Comparison of ENCODE assay signal across 10 mouse cellular contexts in the genomic region with DNA sequence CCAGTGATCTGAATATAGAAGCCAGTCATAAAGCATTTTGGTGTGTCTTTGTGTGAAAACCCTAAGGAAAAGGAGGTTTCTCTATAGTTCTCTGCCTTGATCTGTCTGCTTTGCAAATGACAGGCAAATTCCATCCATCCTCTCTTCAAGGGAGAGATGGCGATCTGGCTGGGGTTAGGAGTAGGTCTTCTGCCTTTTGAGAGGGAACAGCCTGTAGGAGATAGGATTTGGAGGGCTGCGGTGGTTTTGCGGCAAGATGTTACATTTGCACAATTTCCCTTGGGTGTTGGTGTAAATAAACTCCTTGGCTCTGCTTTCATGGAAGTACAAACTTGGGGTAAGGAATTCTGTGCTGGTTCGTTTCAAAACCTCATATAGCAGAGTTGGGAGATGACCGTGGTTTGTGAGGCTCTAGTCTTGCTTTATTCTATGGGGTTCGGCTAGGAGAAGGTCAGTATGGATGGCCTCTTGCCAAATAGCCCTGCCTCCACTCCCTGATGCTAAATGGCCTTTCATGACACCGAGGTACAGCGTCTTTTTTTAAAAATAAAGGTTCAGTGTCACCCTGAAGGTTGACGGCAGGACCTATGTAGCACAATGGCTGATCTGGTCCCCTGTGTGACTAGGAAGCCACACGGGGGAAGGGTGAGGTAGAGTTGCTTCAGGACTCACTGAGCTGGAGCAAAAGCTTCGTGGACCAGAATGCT.
DNase-seq lines count a peak whose midpoint lies in the region; ATAC-seq and TF ChIP-seq lines count a peak whose summit lies in the region.
"Had no signal": no experiment of that assay in that cellular context is flagged by ENCODE, and none has a peak within 500 bp of the region (broad histone marks: within the 10 kb centered on the region; RNA-seq: fewer than 3 reads in every experiment).

No protein-coding gene starts in this region.

- no peaks in the 10 kb centered on the region for H3K36me3 ChIP-seq in forebrain, embryonic 11.5 days (ENCODE audit: control insufficient read depth, insufficient read depth, low read length)
- no peaks in the 10 kb centered on the region for H3K36me3 ChIP-seq in forebrain, embryonic 10.5 days (replicated peaks)
- H3K36me3 ChIP-seq in forebrain, embryonic 16.5 days (ENCODE audit: control insufficient read depth, insufficient read depth): no peaks in the 10 kb centered on the region
- H3K36me3 ChIP-seq in midbrain, embryonic 15.5 days (replicated peaks): no peaks in the 10 kb centered on the region
- H3K36me3 ChIP-seq in heart, adult 2 months (ENCODE audit: control insufficient read depth, insufficient read depth, low read length): no peaks in the 10 kb centered on the region

- H3K9me3 ChIP-seq in forebrain, embryonic 11.5 days (ENCODE audit: control insufficient read depth, low read length): no peaks in the 10 kb centered on the region
- no peaks in the 10 kb centered on the region for H3K9me3 ChIP-seq in forebrain, embryonic 10.5 days
- H3K9me3 ChIP-seq in forebrain, embryonic 16.5 days (ENCODE audit: control insufficient read depth, low read length): no peaks in the 10 kb centered on the region
- no peaks in the 10 kb centered on the region for H3K9me3 ChIP-seq in midbrain, embryonic 15.5 days

- peak overlapping the region; percentile 48; the same call in 1 of the 2 replicates for H3K4me2 ChIP-seq in forebrain, embryonic 11.5 days (ENCODE audit: low read depth, low read length, severe bottlenecking)
- peak overlapping the region; percentile 53 for H3K4me2 ChIP-seq in forebrain, embryonic 16.5 days (ENCODE audit: low read length)
- H3K4me2 ChIP-seq in midbrain, embryonic 15.5 days: peak overlapping the region; percentile 52
- H3K4me2 ChIP-seq: lung, embryonic 14.5 days had no signal

- TF ChIP-seq CTCF in heart, adult 2 months (IDR thresholded peaks at IDR 0.05): no peak

- TF ChIP-seq POLR2A in heart, adult 2 months (IDR thresholded peaks at IDR 0.05; ENCODE audit: insufficient read depth, low read depth, low read length): no peak

- intact Hi-C loops in heart, adult 2 months (cut with DNase I): no loop called here

- 84% methylated on average over 11 of the region's 11 CpGs for WGBS in forebrain, embryonic 11.5 days
- 86% methylated on average over 11 of the region's 11 CpGs for WGBS in forebrain, embryonic 10.5 days
- 65% methylated on average over 11 of the region's 11 CpGs for WGBS in forebrain, embryonic 16.5 days
- WGBS in midbrain, embryonic 15.5 days: 60% methylated on average over 11 of the region's 11 CpGs
- 75% methylated on average over 11 of the region's 11 CpGs for WGBS in heart, adult 2 months

- H3K79me2 ChIP-seq in heart, adult 2 months (replicated peaks; ENCODE audit: control insufficient read depth, insufficient read depth, low read length): no peaks in the 10 kb centered on the region

- no peak for DNase-seq in forebrain, embryonic 11.5 days (ENCODE audit: low spot score)
- no peak for DNase-seq in forebrain, embryonic 10.5 days (ENCODE audit: extremely low spot score, low spot score)
- peak; percentile 68 to 74 for DNase-seq in cerebellum, postnatal 10 days
- no peak for DNase-seq in liver
- no peak for DNase-seq in heart, adult 2 months
- no peak for DNase-seq in gastrocnemius, postnatal 10 days
- DNase-seq: lung, embryonic 14.5 days; thymus, adult 2 months had no signal

- ATAC-seq in forebrain, embryonic 11.5 days (replicated peaks; ENCODE audit: low FRiP score): no peak
- no peak for ATAC-seq in forebrain, embryonic 16.5 days
- no peak for ATAC-seq in midbrain, embryonic 15.5 days (replicated peaks)

- H3K4me1 ChIP-seq in forebrain, embryonic 11.5 days (replicated peaks; ENCODE audit: control insufficient read depth, insufficient read depth, low read length): peaks cover 5% of the 10 kb centered on the region
- peaks cover 29% of the 10 kb centered on the region for H3K4me1 ChIP-seq in forebrain, embryonic 10.5 days
- H3K4me1 ChIP-seq in forebrain, embryonic 16.5 days (replicated peaks; ENCODE audit: control insufficient read depth, insufficient read depth, low read length): peaks cover 45% of the 10 kb centered on the region
- H3K4me1 ChIP-seq in midbrain, embryonic 15.5 days: peaks cover 80% of the 10 kb centered on the region
- no peaks in the 10 kb centered on the region; the same call in 1 of the 2 replicates for H3K4me1 ChIP-seq in heart, adult 2 months (ENCODE audit: control insufficient read depth, insufficient read depth, low read length)

- no peak for TF ChIP-seq EP300 in heart, adult 2 months (IDR thresholded peaks at IDR 0.05; ENCODE audit: insufficient read depth, low read depth, low read length)

- 0 out of 2 replicates have a peak overlapping the region, but pooled peaks have one; percentile 29 for H3K4me3 ChIP-seq in forebrain, embryonic 11.5 days (ENCODE audit: low read depth, low read length)
- H3K4me3 ChIP-seq in forebrain, embryonic 10.5 days: no peak overlapping the region
- peak overlapping the region; percentile 49 for H3K4me3 ChIP-seq in forebrain, embryonic 16.5 days (replicated peaks; ENCODE audit: low read length)
- peak overlapping the region; percentile 36 for H3K4me3 ChIP-seq in midbrain, embryonic 15.5 days
- no peak overlapping the region for H3K4me3 ChIP-seq in heart, adult 2 months

- peak overlapping the region; percentile 20; the same call in 1 of the 2 replicates for H3K9ac ChIP-seq in forebrain, embryonic 11.5 days (ENCODE audit: low read length)
- H3K9ac ChIP-seq in forebrain, embryonic 16.5 days (replicated peaks; ENCODE audit: low read depth, low read length): peak overlapping the region; percentile 67
- H3K9ac ChIP-seq in midbrain, embryonic 15.5 days: peak overlapping the region; percentile 44
- no peak overlapping the region for H3K9ac ChIP-seq in heart, adult 2 months (ENCODE audit: low read depth, low read length)
- H3K9ac ChIP-seq: lung, embryonic 14.5 days had no signal

- no peak overlapping the region for H3K27ac ChIP-seq in forebrain, embryonic 11.5 days (ENCODE audit: low read depth, low read length)
- no peak overlapping the region for H3K27ac ChIP-seq in forebrain, embryonic 10.5 days
- H3K27ac ChIP-seq in forebrain, embryonic 16.5 days (ENCODE audit: low read length): no peak overlapping the region
- peak overlapping the region; percentile 84 for H3K27ac ChIP-seq in midbrain, embryonic 15.5 days
- no peak overlapping the region for H3K27ac ChIP-seq in heart, adult 2 months

- H3K27me3 ChIP-seq in forebrain, embryonic 11.5 days (ENCODE audit: control insufficient read depth, insufficient read depth, low read length): no peaks in the 10 kb centered on the region
- H3K27me3 ChIP-seq in forebrain, embryonic 10.5 days (ENCODE audit: poor library complexity, severe bottlenecking): peaks cover 18% of the 10 kb centered on the region
- H3K27me3 ChIP-seq in forebrain, embryonic 16.5 days (replicated peaks; ENCODE audit: control insufficient read depth, insufficient read depth, low read length): no peaks in the 10 kb centered on the region
- no peaks in the 10 kb centered on the region for H3K27me3 ChIP-seq in midbrain, embryonic 15.5 days (replicated peaks)
- no peaks in the 10 kb centered on the region for H3K27me3 ChIP-seq in heart, adult 2 months (ENCODE audit: control insufficient read depth, insufficient read depth, low read length)

Comparison
In these comparisons a context has a peak if more than half of its experiments do, and no peak if none do; other contexts are left out.
1. H3K4me3 ChIP-seq: peak in forebrain, embryonic 11.5 days (single experiment), forebrain, embryonic 16.5 days (single experiment) and midbrain, embryonic 15.5 days (single experiment); none in forebrain, embryonic 10.5 days (single experiment) and heart, adult 2 months (single experiment).
2. DNase-seq: peak in cerebellum, postnatal 10 days (2 of 2); none in forebrain, embryonic 11.5 days (single experiment), forebrain, embryonic 10.5 days (single experiment), liver (single experiment), heart, adult 2 months (0 of 2) and gastrocnemius, postnatal 10 days (single experiment).
3. Peak in every context shown above with its lines, with median percentiles within 50 percentile points of each other: H3K4me2 ChIP-seq.